In genomic region chr9:18779476-18779875, GRCm38 (mm10) we compare ENCODE assay signal across 9 mouse cellular contexts. TPM values are rescaled to one million over a fixed set of nuclear protein-coding genes. Genes with fewer than 3 reads are reported as not detected.
A peak's percentile ranks its signal among the peaks of the same experiment; 100 is the strongest.
DNase-seq lines count a peak whose midpoint lies in the region; ATAC-seq and TF ChIP-seq lines count a peak whose summit lies in the region.
"Had no signal": no experiment of that assay in that cellular context is flagged by ENCODE, and none has a peak within 500 bp of the region (broad histone marks: within the 10 kb centered on the region; RNA-seq: fewer than 3 reads in every experiment).

No protein-coding gene starts in this region.

- no peak overlapping the region for H3K4me2 ChIP-seq in forebrain, postnatal 0 days (ENCODE audit: low read depth)

- 71% methylated on average over 24 of the region's 24 CpGs for WGBS in forebrain, postnatal 0 days

- peaks cover 8% of the 10 kb centered on the region; the same call in 1 of the 2 replicates for H3K4me1 ChIP-seq in E14TG2a.4 (replicated peaks; ENCODE audit: low read depth, low read length)
- no peaks in the 10 kb centered on the region for H3K4me1 ChIP-seq in forebrain, postnatal 0 days (ENCODE audit: insufficient read depth)

- no peak overlapping the region for H3K27ac ChIP-seq in forebrain, postnatal 0 days (ENCODE audit: low read depth, low read length)

- 0 out of 2 replicates have a peak, but pooled peaks cover 4% of the 10 kb centered on the region for H3K9me3 ChIP-seq in E14TG2a.4 (ENCODE audit: low read length)
- H3K9me3 ChIP-seq in forebrain, postnatal 0 days (ENCODE audit: low read length) = no peaks in the 10 kb centered on the region

- no peaks in the 10 kb centered on the region for H3K36me3 ChIP-seq in E14TG2a.4 (ENCODE audit: insufficient read depth, low read length)
- no peaks in the 10 kb centered on the region for H3K36me3 ChIP-seq in forebrain, postnatal 0 days (ENCODE audit: insufficient read depth)

- ATAC-seq in forebrain, postnatal 0 days = peak; percentile 79

- TF ChIP-seq CTCF in E14TG2a.4 (conservative IDR thresholded peaks at IDR 0.05; ENCODE audit: low read length) = no peak
- TF ChIP-seq CTCF in forebrain, postnatal 0 days (IDR thresholded peaks at IDR 0.05; ENCODE audit: low read depth) = no peak

- peak; percentile 6 for DNase-seq in 3134 (ENCODE audit: extremely low read depth, insufficient read length, low spot score)
- peak; percentile 2 for DNase-seq in forebrain, postnatal 0 days
- DNase-seq in left cerebral cortex, postnatal 14 days (ENCODE audit: low spot score in 2 of 2) = peak; percentile 13 to 18
- no peak for DNase-seq in spleen, postnatal 36 days (ENCODE audit: low spot score in 2 of 2)
- DNase-seq in kidney, adult 11 months = no peak
- DNase-seq in lung, adult 18-20 months = no peak

- intact Hi-C loops in left cerebral cortex, postnatal 14 days (cut with DNase I) = no loop called here

- no peak overlapping the region for H3K9ac ChIP-seq in forebrain, postnatal 0 days

- peak overlapping the region; percentile 76 for H3K4me3 ChIP-seq in E14TG2a.4 (replicated peaks; ENCODE audit: low read length)
- no peak overlapping the region for H3K4me3 ChIP-seq in forebrain, postnatal 0 days (ENCODE audit: low read depth, low read length)

- peaks cover 20% of the 10 kb centered on the region for H3K27me3 ChIP-seq in E14TG2a.4 (ENCODE audit: insufficient read depth, low read length)
- H3K27me3 ChIP-seq in forebrain, postnatal 0 days (ENCODE audit: insufficient read depth, low read length) = no peaks in the 10 kb centered on the region

RNA-seq across cellular contexts. Expression of gene Olfr24, which starts 15.7 kb away (rescaled TPM):
- not detected in 2 replicates for total RNA-seq in forebrain, postnatal 0 days (2014; rRNA removed)
- polyA plus RNA-seq in forebrain, postnatal 0 days (2015; fragmentation: Nextera tagmentation; extraction: Ambion mirVana) = not detected in 2 replicates
- not detected for total RNA-seq in left cerebral cortex, postnatal 14 days (2021)
- total RNA-seq: common myeloid progenitor, adult 5-6 weeks; liver, adult 2 months had no signal
- polyA plus RNA-seq: liver, adult 2 months had no signal

RNA-seq across cellular contexts. Expression of gene Olfr828, which starts 39.9 kb away (rescaled TPM):
- total RNA-seq in forebrain, postnatal 0 days (2014; rRNA removed) = not detected in 2 replicates
- polyA plus RNA-seq in forebrain, postnatal 0 days (2015; fragmentation: Nextera tagmentation; extraction: Ambion mirVana) = not detected in 2 replicates
- total RNA-seq in left cerebral cortex, postnatal 14 days (2021) = not detected
- total RNA-seq: common myeloid progenitor, adult 5-6 weeks; liver, adult 2 months had no signal
- polyA plus RNA-seq: liver, adult 2 months had no signal

Comparison
In these comparisons a context has a peak if more than half of its experiments do, and no peak if none do; other contexts are left out.
1. DNase-seq: peak in 3134 (single experiment), forebrain, postnatal 0 days (single experiment) and left cerebral cortex, postnatal 14 days (2 of 2); none in spleen, postnatal 36 days (0 of 2), kidney, adult 11 months (single experiment) and lung, adult 18-20 months (0 of 2).